In the genomic region with DNA sequence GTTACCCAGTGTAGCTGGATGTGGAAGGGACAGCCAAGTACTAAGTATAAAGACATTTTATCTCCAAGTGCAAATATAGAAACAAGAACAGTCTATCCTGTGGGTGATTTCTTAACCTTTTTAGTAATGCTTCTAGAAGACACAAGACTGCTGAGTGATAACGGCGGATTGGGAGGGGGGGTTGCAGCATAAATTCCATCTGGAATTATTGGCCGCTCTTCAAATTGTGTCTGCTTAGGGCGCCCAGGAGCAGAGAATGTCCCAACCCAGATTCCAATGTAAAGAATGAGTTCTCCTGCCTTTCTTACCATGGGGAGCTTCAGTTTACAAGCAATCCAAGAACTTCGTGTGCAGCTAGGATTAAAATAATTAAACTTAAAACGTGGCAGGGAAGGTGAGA, we compare ENCODE assay signal across 27 mouse cellular contexts. TPM values are rescaled to one million over a fixed set of nuclear protein-coding genes. Genes with fewer than 3 reads are reported as not detected.
DNase-seq lines count a peak whose midpoint lies in the region; ATAC-seq and TF ChIP-seq lines count a peak whose summit lies in the region.
"Had no signal": no experiment of that assay in that cellular context is flagged by ENCODE, and none has a peak within 500 bp of the region (broad histone marks: within the 10 kb centered on the region; RNA-seq: fewer than 3 reads in every experiment).

No protein-coding gene starts in this region.

- no peaks in the 10 kb centered on the region for H3K9me3 ChIP-seq in heart, embryonic 11.5 days (replicated peaks; ENCODE audit: control insufficient read depth, low read length)
- no peaks in the 10 kb centered on the region for H3K9me3 ChIP-seq in lung, embryonic 16.5 days (ENCODE audit: control insufficient read depth, low read length)
- no peaks in the 10 kb centered on the region for H3K9me3 ChIP-seq in stomach, postnatal 0 days (ENCODE audit: control insufficient read depth, low read length)
- H3K9me3 ChIP-seq: embryonic facial prominence, embryonic 13.5 days; forebrain, embryonic 10.5 days; forebrain, embryonic 15.5 days; kidney, embryonic 15.5 days; neural tube, embryonic 12.5 days had no signal

- peak overlapping the region; percentile 97 for H3K27ac ChIP-seq in gastrocnemius, adult 2 months
- peak overlapping the region; percentile 10; the same call in 1 of the 2 replicates for H3K27ac ChIP-seq in heart, embryonic 11.5 days (ENCODE audit: low read depth, low read length)
- peak overlapping the region; percentile 4 for H3K27ac ChIP-seq in lung, embryonic 16.5 days (ENCODE audit: low read length)
- H3K27ac ChIP-seq in stomach, postnatal 0 days (replicated peaks), result peak overlapping the region; percentile 84
- H3K27ac ChIP-seq: embryonic facial prominence, embryonic 13.5 days; forebrain, embryonic 10.5 days; forebrain, embryonic 15.5 days; kidney, embryonic 15.5 days; liver, embryonic 14.5 days; neural tube, embryonic 12.5 days had no signal

- peaks cover 55% of the 10 kb centered on the region for H3K4me1 ChIP-seq in heart, embryonic 11.5 days (ENCODE audit: control insufficient read depth, insufficient read depth, low read length)
- H3K4me1 ChIP-seq in lung, embryonic 16.5 days (replicated peaks; ENCODE audit: control insufficient read depth, insufficient read depth, low read length), result peaks cover 33% of the 10 kb centered on the region
- no peaks in the 10 kb centered on the region for H3K4me1 ChIP-seq in stomach, postnatal 0 days (replicated peaks; ENCODE audit: control insufficient read depth, insufficient read depth)

- peak overlapping the region; percentile 84 for H3K4me3 ChIP-seq in gastrocnemius, adult 2 months
- no peak overlapping the region for H3K4me3 ChIP-seq in heart, embryonic 11.5 days (ENCODE audit: low read depth, low read length)
- no peak overlapping the region for H3K4me3 ChIP-seq in lung, embryonic 16.5 days (ENCODE audit: low read length)
- H3K4me3 ChIP-seq in stomach, postnatal 0 days (ENCODE audit: low read depth, low read length), result no peak overlapping the region
- H3K4me3 ChIP-seq: embryonic facial prominence, embryonic 13.5 days; forebrain, embryonic 10.5 days; forebrain, embryonic 15.5 days; kidney, embryonic 15.5 days; neural tube, embryonic 12.5 days had no signal

- ATAC-seq in heart, embryonic 11.5 days (replicated peaks; ENCODE audit: insufficient number of reproducible peaks, low FRiP score, low TSS enrichment), result no peak
- peak; percentile 61 for ATAC-seq in lung, embryonic 16.5 days (ENCODE audit: low read depth)
- no peak for ATAC-seq in stomach, postnatal 0 days (ENCODE audit: low FRiP score, low TSS enrichment)
- ATAC-seq: activated CD4-positive, CD25-positive, alpha-beta regulatory T cell, adult 4 months; forebrain, embryonic 15.5 days; hindbrain, embryonic 16.5 days; midbrain, embryonic 16.5 days had no signal

- no peak for DNase-seq in gastrocnemius, adult 2 months
- no peak for DNase-seq in gastrocnemius, adult 8-10 months (ENCODE audit: low spot score in 2 of 2)
- DNase-seq in heart, postnatal 14 days, result no peak
- no peak for DNase-seq in lung, postnatal 14 days
- DNase-seq in stomach, postnatal 0 days (ENCODE audit: low spot score), result no peak
- no peak for DNase-seq in thymus, postnatal 0 days (ENCODE audit: low spot score)
- DNase-seq: adrenal gland, adult 2 months; cerebellum, adult 9-11 months; kidney, adult 18-20 months; kidney, postnatal 25 days; liver; lung, postnatal 36 days; right cerebral cortex, postnatal 4 days; thymus, adult 2 months had no signal

- no peak for TF ChIP-seq EP300 in stomach, postnatal 0 days (optimal IDR thresholded peaks at IDR 0.05)

- intact Hi-C loops in gastrocnemius, adult 2 months (cut with DNase I), result no loop called here
- intact Hi-C loops in heart, postnatal 14 days (cut with DNase I), result loop anchor here (5.0 kb wide), 1 partner anchor 90 kb away; no protein-coding TSS in a partner anchor

- peak overlapping the region; percentile 41 for H3K4me2 ChIP-seq in heart, embryonic 11.5 days
- no peak overlapping the region for H3K4me2 ChIP-seq in lung, embryonic 16.5 days (ENCODE audit: low read depth, low read length)
- H3K4me2 ChIP-seq in stomach, postnatal 0 days (replicated peaks; ENCODE audit: low read depth), result no peak overlapping the region
- H3K4me2 ChIP-seq: embryonic facial prominence, embryonic 13.5 days; forebrain, embryonic 15.5 days; kidney, embryonic 15.5 days; midbrain, embryonic 11.5 days; neural tube, embryonic 12.5 days had no signal

- no peaks in the 10 kb centered on the region for H3K36me3 ChIP-seq in heart, embryonic 11.5 days (ENCODE audit: control insufficient read depth, insufficient read depth, low read length)
- H3K36me3 ChIP-seq in lung, embryonic 16.5 days (ENCODE audit: control insufficient read depth, insufficient read depth, low read length), result no peaks in the 10 kb centered on the region
- no peaks in the 10 kb centered on the region for H3K36me3 ChIP-seq in stomach, postnatal 0 days (ENCODE audit: control insufficient read depth, insufficient read depth, low read length)
- H3K36me3 ChIP-seq: embryonic facial prominence, embryonic 13.5 days; forebrain, embryonic 10.5 days; forebrain, embryonic 15.5 days; kidney, embryonic 15.5 days; neural tube, embryonic 12.5 days had no signal

- H3K9ac ChIP-seq in heart, embryonic 11.5 days (ENCODE audit: low read depth, low read length), result no peak overlapping the region
- no peak overlapping the region for H3K9ac ChIP-seq in lung, embryonic 16.5 days (ENCODE audit: low read length)
- H3K9ac ChIP-seq in stomach, postnatal 0 days (ENCODE audit: low read length), result no peak overlapping the region
- H3K9ac ChIP-seq: embryonic facial prominence, embryonic 13.5 days; forebrain, embryonic 15.5 days; kidney, embryonic 15.5 days; liver, embryonic 14.5 days; neural tube, embryonic 12.5 days had no signal

- TF ChIP-seq CTCF in gastrocnemius, adult 2 months (IDR thresholded peaks at IDR 0.05), result no peak
- TF ChIP-seq CTCF in stomach, postnatal 0 days (IDR thresholded peaks at IDR 0.05; ENCODE audit: low read depth), result no peak

- H3K27me3 ChIP-seq in heart, embryonic 11.5 days (ENCODE audit: control insufficient read depth, insufficient read depth, low read length), result no peaks in the 10 kb centered on the region
- no peaks in the 10 kb centered on the region for H3K27me3 ChIP-seq in lung, embryonic 16.5 days (ENCODE audit: control insufficient read depth, insufficient read depth, low read depth, low read length)
- H3K27me3 ChIP-seq in stomach, postnatal 0 days (ENCODE audit: control insufficient read depth, insufficient read depth, low read length), result no peaks in the 10 kb centered on the region
- H3K27me3 ChIP-seq: CH12.LX; embryonic facial prominence, embryonic 13.5 days; forebrain, embryonic 15.5 days; kidney, embryonic 15.5 days; neural tube, embryonic 12.5 days had no signal

- 50% methylated on average over 6 of the region's 6 CpGs for WGBS in heart, embryonic 11.5 days (ENCODE audit: insufficient replicate concordance)
- 36% methylated on average over 6 of the region's 6 CpGs for WGBS in lung, embryonic 16.5 days
- 45% methylated on average over 6 of the region's 6 CpGs for WGBS in stomach, postnatal 0 days

RNA-seq across cellular contexts. Expression of gene Filip1, which starts 39.9 kb away (rescaled TPM):
- 100 to 1,000 TPM in 1 of 2 experiments, 10 to 100 TPM in 1; 93.6 to 119 TPM for total RNA-seq in gastrocnemius, adult 2 months (2021)
- 100 to 1,000 TPM in 2 of 4 experiments, 10 to 100 TPM in 2; 92.2 to 133 (median 106) TPM for total RNA-seq in gastrocnemius, adult 8-10 months (2022)
- 17.0 and 19.8 TPM in 2 replicates for polyA plus RNA-seq in heart, embryonic 11.5 days (2014; fragmentation: Nextera tagmentation; extraction: Ambion mirVana)
- 100 to 1,000 TPM; 117 to 120 TPM for total RNA-seq in heart, postnatal 14 days (2021)
- 12.4 and 14.2 TPM in 2 replicates for polyA plus RNA-seq in lung, embryonic 16.5 days (2015; fragmentation: Nextera tagmentation; extraction: Ambion mirVana)
- 7.4 and 9.6 TPM in 2 replicates for polyA plus RNA-seq in stomach, postnatal 0 days (2015; fragmentation: Nextera tagmentation; extraction: Ambion mirVana)
- polyA plus RNA-seq in thymus, postnatal 0 days (2015; fragmentation: Nextera tagmentation; extraction: Ambion mirVana), result 1.1 and 1.6 TPM in 2 replicates

Comparison
In these comparisons a context has a peak if more than half of its experiments do, and no peak if none do; other contexts are left out.
1. H3K27ac ChIP-seq: peak in every context shown above with its lines; median percentile 97 in gastrocnemius, adult 2 months; 84 in stomach, postnatal 0 days; 10 in heart, embryonic 11.5 days; 4 in lung, embryonic 16.5 days.